Mouse (Mus musculus): ENCODE measurements around the gene Mtch2. TPM values are rescaled to one million over a fixed set of nuclear protein-coding genes. Genes with fewer than 3 reads are reported as not detected.
"Not testable (repeated sequence)": the region's sequence is repeated elsewhere in the genome, so short reads cannot be mapped to it uniquely, and the experiment has no call there.

The Mtch2 gene
- polyA plus RNA-seq, 1 experiment from 2014 or later = 416 TPM

GRCm38 (mm10) chr2:90889550-90890548 lies 42.9 kb downstream of the Mtch2 start:
- Histone ChIP-seq H3K4me3 (ENCODE audit: low read length) (peak overlapping the region; percentile 63), H3K4me2 (ENCODE audit: low read depth, low read length) (peak overlapping the region; percentile 93), H3K36me3 (ENCODE audit: control insufficient read depth, insufficient read depth, low read length) (no peaks in the 10 kb centered on the region), H3K9ac (ENCODE audit: low read depth, low read length) (peak overlapping the region; percentile 72), H3K27ac (ENCODE audit: low read length) (no peak overlapping the region), H3K4me1 (ENCODE audit: control insufficient read depth, insufficient read depth, low read length) (peaks cover 16% of the 10 kb centered on the region), H3K9me3 (ENCODE audit: control insufficient read depth, low read length) (no peaks in the 10 kb centered on the region), H3K27me3 (replicated peaks; ENCODE audit: control insufficient read depth, insufficient read depth, low read length) (peaks cover 30% of the 10 kb centered on the region)
- peak; percentile 84 for ATAC-seq
- WGBS = 3% methylated on average over 127 of the region's 133 CpGs

DNA sequence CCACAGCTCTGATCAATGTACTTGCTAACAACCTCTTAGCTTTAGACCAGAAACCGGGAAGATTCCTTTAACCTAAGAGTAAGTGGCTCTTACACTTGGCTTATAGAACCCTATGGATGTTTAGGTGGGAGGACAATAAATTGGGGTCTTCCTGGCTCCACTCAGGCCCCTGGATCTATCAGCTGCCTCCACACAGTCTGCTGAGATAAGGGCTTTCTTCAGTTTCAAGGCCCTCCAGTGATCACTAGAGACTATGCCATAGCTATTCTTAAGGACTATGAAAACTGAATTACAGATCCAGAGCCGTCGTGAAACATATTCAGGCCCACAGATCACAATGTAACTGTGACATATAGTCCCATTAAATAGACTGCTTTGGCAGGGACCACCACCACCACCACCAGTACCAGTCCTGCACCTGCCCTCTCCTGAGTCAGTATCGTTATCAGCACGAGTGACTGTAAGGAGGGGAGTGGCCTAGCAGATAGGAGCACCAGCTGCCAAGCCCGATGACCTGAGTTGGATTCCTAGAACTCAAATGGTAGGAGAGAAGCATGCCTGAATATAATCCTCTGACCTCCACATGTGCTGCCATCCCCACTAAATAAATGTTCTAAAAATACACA lies 46.8 kb downstream of the Mtch2 start:
- no peak overlapping the region for H3K9ac ChIP-seq (ENCODE audit: low read depth, low read length)
- peaks cover 7% of the 10 kb centered on the region; the same call in 1 of the 2 replicates for H3K4me1 ChIP-seq (ENCODE audit: control insufficient read depth, insufficient read depth, low read length)
- no peak overlapping the region for H3K4me3 ChIP-seq (ENCODE audit: low read length)
- H3K27ac ChIP-seq (ENCODE audit: low read length) = no peak overlapping the region
- peaks cover 9% of the 10 kb centered on the region for H3K36me3 ChIP-seq (ENCODE audit: control insufficient read depth, insufficient read depth, low read length)
- no peak overlapping the region for H3K4me2 ChIP-seq (ENCODE audit: low read depth, low read length)
- 76% methylated on average over 6 of the region's 6 CpGs for WGBS
- ATAC-seq = peak; percentile 51; the same call in 1 of the 2 replicates
- H3K9me3 ChIP-seq (ENCODE audit: control insufficient read depth, low read length) = no peaks in the 10 kb centered on the region
- H3K27me3 ChIP-seq (replicated peaks; ENCODE audit: control insufficient read depth, insufficient read depth, low read length) = peaks cover 7% of the 10 kb centered on the region; the same call in 1 of the 2 replicates

GRCm38 (mm10) chr2:90894299-90894677 lies 47.3 kb downstream of the Mtch2 start:
- not testable (repeated sequence) for H3K4me3 ChIP-seq (ENCODE audit: low read length); H3K9ac ChIP-seq (ENCODE audit: low read depth, low read length); H3K4me1 ChIP-seq (ENCODE audit: control insufficient read depth, insufficient read depth, low read length); H3K27ac ChIP-seq (ENCODE audit: low read length); H3K36me3 ChIP-seq (ENCODE audit: control insufficient read depth, insufficient read depth, low read length); H3K4me2 ChIP-seq (ENCODE audit: low read depth, low read length); H3K9me3 ChIP-seq (ENCODE audit: control insufficient read depth, low read length); H3K27me3 ChIP-seq (replicated peaks; ENCODE audit: control insufficient read depth, insufficient read depth, low read length); ATAC-seq
- WGBS = 83% methylated on average over 3 of the region's 3 CpGs

DNA sequence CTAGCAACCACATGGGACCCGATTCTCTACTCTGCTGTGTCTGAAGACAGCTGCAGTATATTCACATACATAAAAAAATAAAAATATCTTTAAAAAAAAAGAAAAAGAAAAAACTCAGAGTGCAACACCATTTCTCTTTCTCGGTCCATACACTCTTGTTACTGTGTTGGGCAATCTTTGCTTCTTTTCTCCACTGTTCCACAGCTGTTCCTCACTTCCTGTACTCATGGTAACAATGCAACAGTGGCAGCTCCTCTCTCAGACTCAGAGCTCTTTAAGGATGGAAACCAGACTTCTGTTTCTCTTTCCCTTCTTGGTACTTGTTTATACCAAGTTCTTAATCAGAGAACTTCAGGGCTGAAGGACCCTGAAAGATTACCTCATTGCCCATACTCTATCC lies 56.4 kb downstream of the Mtch2 start:
- Histone ChIP-seq H3K36me3 (ENCODE audit: control insufficient read depth, insufficient read depth, low read length) (peaks cover 7% of the 10 kb centered on the region), H3K9me3 (ENCODE audit: control insufficient read depth, low read length) (no peaks in the 10 kb centered on the region), H3K9ac (ENCODE audit: low read depth, low read length) (peak overlapping the region; percentile 98), H3K4me2 (ENCODE audit: low read depth, low read length) (peak overlapping the region; percentile 62), H3K27ac (ENCODE audit: low read length) (no peak overlapping the region), H3K4me3 (ENCODE audit: low read length) (peak overlapping the region; percentile 97), H3K4me1 (ENCODE audit: control insufficient read depth, insufficient read depth, low read length) (peaks cover 9% of the 10 kb centered on the region), H3K27me3 (replicated peaks; ENCODE audit: control insufficient read depth, insufficient read depth, low read length) (no peaks in the 10 kb centered on the region)
- ATAC-seq = no peak
- WGBS = 71% methylated on average over 2 of the region's 2 CpGs

DNA sequence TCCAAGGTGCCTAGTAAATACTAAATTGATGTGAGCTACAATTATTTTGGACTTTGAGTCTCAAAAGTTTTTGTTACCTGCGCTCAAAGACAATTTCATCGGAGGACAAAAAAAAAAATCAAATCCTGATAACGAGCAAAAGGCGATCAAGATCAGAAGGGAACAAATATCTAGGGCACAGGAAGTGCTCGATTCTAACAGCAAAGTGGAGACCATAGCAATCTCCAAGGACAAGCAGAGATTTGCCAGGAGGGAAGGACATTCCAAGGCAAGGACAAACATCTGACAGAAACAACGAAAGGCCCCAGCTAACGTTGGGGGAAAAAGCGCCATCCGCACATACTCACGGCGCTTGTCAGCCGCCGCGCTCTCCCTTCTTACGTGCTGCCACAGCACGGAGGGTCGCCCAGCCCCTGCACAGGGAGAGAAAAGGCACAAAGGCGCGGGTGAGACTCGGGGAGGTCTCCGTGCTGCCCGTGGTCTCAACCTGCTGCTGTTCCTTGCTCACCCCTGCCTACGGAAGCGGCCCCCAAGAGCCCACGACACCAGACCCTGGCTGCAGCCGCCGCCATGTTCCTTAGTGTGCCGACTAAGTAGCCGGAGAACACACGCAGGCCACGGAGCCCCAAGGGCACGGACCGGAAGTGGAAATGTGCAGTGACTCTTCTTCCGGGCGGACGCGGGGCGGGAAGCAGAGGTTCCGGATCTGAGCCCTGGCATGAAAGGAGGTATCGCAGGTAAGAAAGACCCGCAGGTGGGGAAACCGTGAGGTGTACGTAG lies 57.3 kb downstream of the Mtch2 start, which contains the start of the genes Kbtbd4 and Ndufs3:
TSS of gene Kbtbd4 (plus strand) at position 665 of the 780 bp plus-strand sequence.
TSS of gene Ndufs3 (minus strand) at position 752 of the 780 bp plus-strand sequence.
- H3K4me1 ChIP-seq (ENCODE audit: control insufficient read depth, insufficient read depth, low read length) = peaks cover 9% of the 10 kb centered on the region
- peak within 1 kb of the TSS; percentile 73 for H3K4me2 ChIP-seq (ENCODE audit: low read depth, low read length)
- H3K27ac ChIP-seq (ENCODE audit: low read length) = peak within 1 kb of the TSS; percentile 95
- H3K27me3 ChIP-seq (replicated peaks; ENCODE audit: control insufficient read depth, insufficient read depth, low read length) = no peaks in the 10 kb centered on the region
- peaks cover 13% of the 10 kb centered on the region for H3K36me3 ChIP-seq (ENCODE audit: control insufficient read depth, insufficient read depth, low read length)
- peak within 1 kb of the TSS; percentile 98 for H3K9ac ChIP-seq (ENCODE audit: low read depth, low read length)
- peak within 1 kb of the TSS; percentile 97 for H3K4me3 ChIP-seq (ENCODE audit: low read length)
- peak; percentile 92 for ATAC-seq
- H3K9me3 ChIP-seq (ENCODE audit: control insufficient read depth, low read length) = no peaks in the 10 kb centered on the region
- WGBS = under 1% methylated on average over 43 of the region's 43 CpGs

- Histone ChIP-seq H3K27ac (ENCODE audit: low read length) (peak overlapping the region; percentile 95), H3K4me2 (ENCODE audit: low read depth, low read length) (peak overlapping the region; percentile 73), H3K4me3 (ENCODE audit: low read length) (peak overlapping the region; percentile 97), H3K4me1 (ENCODE audit: control insufficient read depth, insufficient read depth, low read length) (peaks cover 9% of the 10 kb centered on the region), H3K27me3 (replicated peaks; ENCODE audit: control insufficient read depth, insufficient read depth, low read length) (no peaks in the 10 kb centered on the region), H3K9ac (ENCODE audit: low read depth, low read length) (peak overlapping the region; percentile 98), H3K9me3 (ENCODE audit: control insufficient read depth, low read length) (no peaks in the 10 kb centered on the region), H3K36me3 (ENCODE audit: control insufficient read depth, insufficient read depth, low read length) (peaks cover 19% of the 10 kb centered on the region)
- WGBS = under 1% methylated on average over 21 of the region's 21 CpGs
- peak; percentile 66 for ATAC-seq
Measured at GRCm38 (mm10) chr2:90904856-90905224, 57.9 kb downstream of the Mtch2 start.

GRCm38 (mm10) chr2:90906721-90907120 lies 59.8 kb downstream of the Mtch2 start:
- peaks cover 24% of the 10 kb centered on the region for H3K36me3 ChIP-seq (ENCODE audit: control insufficient read depth, insufficient read depth, low read length)
- H3K27ac ChIP-seq (ENCODE audit: low read length) = no peak overlapping the region
- peaks cover 9% of the 10 kb centered on the region for H3K4me1 ChIP-seq (ENCODE audit: control insufficient read depth, insufficient read depth, low read length)
- no peak overlapping the region for H3K4me2 ChIP-seq (ENCODE audit: low read depth, low read length)
- no peak overlapping the region for H3K9ac ChIP-seq (ENCODE audit: low read depth, low read length)
- no peaks in the 10 kb centered on the region for H3K9me3 ChIP-seq (ENCODE audit: control insufficient read depth, low read length)
- H3K4me3 ChIP-seq (ENCODE audit: low read length) = no peak overlapping the region
- ATAC-seq = no peak
- WGBS = 90% methylated on average over 2 of the region's 2 CpGs
- no peaks in the 10 kb centered on the region for H3K27me3 ChIP-seq (replicated peaks; ENCODE audit: control insufficient read depth, insufficient read depth, low read length)

- H3K27me3 ChIP-seq (replicated peaks; ENCODE audit: control insufficient read depth, insufficient read depth, low read length) = no peaks in the 10 kb centered on the region
- no peak overlapping the region for H3K9ac ChIP-seq (ENCODE audit: low read depth, low read length)
- H3K27ac ChIP-seq (ENCODE audit: low read length) = no peak overlapping the region
- no peak overlapping the region for H3K4me3 ChIP-seq (ENCODE audit: low read length)
- H3K36me3 ChIP-seq (ENCODE audit: control insufficient read depth, insufficient read depth, low read length) = peaks cover 21% of the 10 kb centered on the region
- ATAC-seq = no peak
- no peaks in the 10 kb centered on the region for H3K9me3 ChIP-seq (ENCODE audit: control insufficient read depth, low read length)
- H3K4me2 ChIP-seq (ENCODE audit: low read depth, low read length) = no peak overlapping the region
- 85% methylated on average over 1 of the region's 1 CpGs for WGBS
- peaks cover 17% of the 10 kb centered on the region for H3K4me1 ChIP-seq (ENCODE audit: control insufficient read depth, insufficient read depth, low read length)
Measured at GRCm38 (mm10) chr2:90910861-90911260, 63.9 kb downstream of the Mtch2 start.

DNA sequence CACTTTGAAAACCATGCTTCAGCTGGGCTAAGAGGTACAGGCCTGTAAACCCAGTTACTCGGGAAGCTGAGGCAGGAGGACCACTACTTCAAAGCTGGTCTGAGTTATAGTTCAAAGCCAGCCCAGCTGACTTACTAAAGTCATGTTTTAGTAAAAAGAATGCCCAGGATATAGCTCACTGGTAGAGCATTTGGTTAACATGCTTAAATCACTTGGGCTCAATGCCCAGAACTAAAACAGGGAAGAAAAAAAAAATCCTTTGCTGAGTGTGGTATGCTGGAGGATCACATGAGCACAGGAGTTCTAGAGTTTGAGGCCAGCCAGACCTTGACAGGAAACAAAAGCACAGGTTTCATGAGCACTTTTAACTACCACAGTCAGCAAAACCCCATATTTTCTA lies 64.7 kb downstream of the Mtch2 start:
- Histone ChIP-seq H3K27me3 (replicated peaks; ENCODE audit: control insufficient read depth, insufficient read depth, low read length) (no peaks in the 10 kb centered on the region), H3K4me3 (ENCODE audit: low read length) (no peak overlapping the region), H3K4me1 (ENCODE audit: control insufficient read depth, insufficient read depth, low read length) (peaks cover 19% of the 10 kb centered on the region), H3K27ac (ENCODE audit: low read length) (no peak overlapping the region), H3K9ac (ENCODE audit: low read depth, low read length) (no peak overlapping the region), H3K36me3 (ENCODE audit: control insufficient read depth, insufficient read depth, low read length) (peaks cover 21% of the 10 kb centered on the region), H3K9me3 (ENCODE audit: control insufficient read depth, low read length) (no peaks in the 10 kb centered on the region), H3K4me2 (ENCODE audit: low read depth, low read length) (no peak overlapping the region)
- no peak for ATAC-seq
- 81% methylated on average over 1 of the region's 1 CpGs for WGBS

Measured in intestine, embryonic 16.5 days (tissue).